Mouse (Mus musculus) right cerebral cortex, postnatal 25 days (tissue): ENCODE measurements around the gene Bahcc1.

Source experiments
- DNase-seq: peaks from one replicate; pipeline ENCODE4 v3.0.0; 2022

Gene Bahcc1

DNA sequence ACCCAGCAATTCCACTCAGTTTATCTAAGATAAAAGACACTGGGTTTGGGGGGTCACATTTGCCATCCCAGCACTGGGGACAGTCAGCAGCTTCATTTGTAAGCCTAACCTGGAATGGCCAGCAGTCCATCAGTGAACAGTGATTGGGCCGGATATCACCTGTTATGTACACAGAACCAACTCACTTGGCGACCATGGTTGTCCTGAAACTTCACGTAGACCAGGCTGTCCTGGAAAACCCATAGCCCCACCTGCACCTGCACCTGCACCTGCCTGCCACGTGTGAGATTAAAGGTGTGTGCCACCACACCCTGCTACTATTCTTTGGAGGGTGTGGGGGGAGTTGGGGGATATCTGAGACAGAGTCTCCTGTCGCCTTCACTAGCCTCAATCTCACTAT, 86.6 kb downstream of the Bahcc1 start:
- no peak for DNase-seq

DNA sequence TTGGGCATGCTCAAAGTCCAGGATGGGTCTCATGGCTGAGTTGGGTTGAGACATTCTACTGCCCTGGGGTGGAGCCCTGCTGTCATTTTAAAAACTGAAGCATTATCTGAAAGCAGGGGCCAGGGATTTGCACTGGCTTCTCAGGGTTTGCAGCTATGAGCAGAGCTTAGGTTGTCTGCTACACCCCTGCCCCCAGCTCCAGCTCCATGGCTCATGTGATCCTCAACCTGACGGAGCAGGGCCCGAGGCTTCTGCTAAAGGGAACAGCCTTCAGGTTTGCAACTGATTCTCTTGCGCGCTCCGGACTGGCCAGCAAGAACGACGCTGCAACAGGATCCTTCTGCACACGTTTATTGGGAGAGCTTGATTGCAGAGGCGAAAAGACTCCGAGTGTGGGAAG, 87.4 kb downstream of the Bahcc1 start:
- DNase-seq, result no peak

DNA sequence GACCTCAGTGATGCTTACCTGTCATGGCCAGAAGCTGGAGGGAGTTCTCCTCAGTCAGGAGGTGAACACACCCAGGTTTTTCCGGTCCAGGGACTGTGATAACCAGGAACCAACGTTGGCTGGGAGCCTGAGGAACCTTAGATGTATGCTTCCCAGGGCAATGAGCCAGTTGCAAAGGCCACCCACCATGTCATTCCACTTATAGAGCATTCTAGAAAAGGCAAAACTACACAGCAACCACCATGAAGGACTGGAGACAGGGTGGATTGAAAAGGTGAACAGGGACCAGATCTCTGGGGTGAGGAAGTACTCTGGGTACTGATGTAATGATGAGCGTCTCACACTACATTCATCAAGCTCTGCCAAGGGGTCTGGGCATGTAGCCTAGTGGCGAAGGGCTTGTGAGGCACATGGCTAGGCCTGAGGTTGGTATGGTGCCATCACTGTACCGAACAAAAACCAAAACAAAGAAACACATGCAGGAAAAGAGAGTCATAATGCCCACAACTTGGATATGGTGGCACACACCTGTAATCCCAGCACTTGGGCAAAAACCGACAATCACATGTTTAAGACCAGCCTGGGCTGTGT, 102.8 kb downstream of the Bahcc1 start:
- no peak for DNase-seq

DNA sequence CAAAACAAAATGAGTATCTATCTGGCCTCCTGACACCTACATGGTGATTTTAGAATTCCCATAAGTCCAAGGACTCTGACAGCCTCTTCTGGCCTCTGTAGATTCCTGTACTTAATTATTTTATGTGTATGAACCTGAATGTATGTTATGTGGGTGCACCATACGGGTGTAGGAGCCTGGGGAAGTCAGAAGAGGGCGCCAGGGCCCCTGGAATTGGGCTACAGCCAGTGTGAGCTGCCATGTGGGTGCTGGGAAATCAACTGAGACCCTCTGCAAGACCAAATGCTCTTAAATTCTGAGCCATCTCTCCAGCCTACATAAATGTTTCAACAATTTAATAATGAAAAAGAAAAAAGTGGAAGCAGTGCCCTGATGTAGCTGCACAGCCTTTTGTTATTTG, 104.7 kb downstream of the Bahcc1 start:
- DNase-seq, result no peak

DNA sequence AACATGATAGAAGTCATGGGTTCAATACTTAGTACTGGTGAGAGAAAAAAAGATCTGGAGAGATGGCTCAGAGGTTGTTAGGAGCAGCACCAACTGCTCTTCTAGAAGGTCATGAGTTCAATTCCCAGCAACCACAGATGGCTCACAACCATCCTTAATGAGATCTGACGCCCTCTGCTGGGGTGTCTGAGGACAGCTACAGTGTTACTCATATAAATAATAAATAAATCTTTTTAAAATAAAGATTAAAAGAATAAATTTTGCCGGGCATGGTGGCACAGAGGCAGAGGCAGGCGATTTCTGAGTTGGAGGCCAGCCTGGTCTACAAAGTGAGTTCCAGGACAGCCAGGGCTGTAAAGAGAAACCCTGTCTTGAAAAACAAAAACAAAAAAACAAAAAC, 106.0 kb downstream of the Bahcc1 start:
- DNase-seq, result no peak

DNA sequence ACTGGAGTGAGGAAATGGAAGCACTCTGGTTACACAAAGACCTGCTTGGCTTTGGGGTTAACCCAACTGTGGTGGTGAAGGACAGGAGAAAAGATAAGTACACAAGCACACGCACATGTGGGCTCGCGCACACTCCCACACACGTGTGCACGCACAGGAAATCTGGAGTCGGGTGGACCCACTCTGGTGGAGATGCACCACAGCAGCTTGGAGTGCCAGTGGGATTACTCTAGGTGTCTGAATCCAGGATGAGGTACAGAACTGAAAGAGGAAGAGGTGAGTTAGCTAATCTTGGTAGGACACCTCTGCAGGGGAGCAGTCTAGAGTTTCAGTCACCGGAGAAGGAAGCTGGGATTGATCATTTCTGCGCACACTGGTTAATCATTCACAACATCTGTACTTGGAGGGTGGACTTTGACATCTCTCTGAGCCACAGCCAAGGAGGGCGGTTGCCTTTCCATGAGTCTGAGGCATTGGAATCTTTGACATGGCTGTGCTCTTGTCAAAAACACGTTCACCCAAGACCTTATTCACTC, 107.3 kb downstream of the Bahcc1 start:
- DNase-seq, result no peak

DNA sequence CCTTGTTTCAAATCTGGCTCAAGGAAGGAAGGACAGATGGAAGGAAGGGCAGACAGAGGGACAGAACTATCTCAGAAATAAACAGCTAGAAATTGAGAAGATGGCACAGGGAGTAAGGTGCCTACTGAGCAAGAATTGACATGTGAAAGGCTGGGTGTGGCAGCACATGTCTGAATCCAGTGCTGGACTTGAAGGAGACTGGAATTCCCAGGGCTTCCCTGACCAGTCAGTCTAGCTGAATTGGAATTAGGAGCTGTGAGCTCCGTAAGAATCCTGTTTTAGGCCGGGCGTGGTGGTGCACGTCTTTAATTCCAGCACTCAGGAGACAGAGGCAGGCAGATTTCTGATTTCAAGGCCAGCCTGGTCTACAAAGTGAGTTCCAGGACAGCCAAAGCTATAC, 108.9 kb downstream of the Bahcc1 start:
- DNase-seq, result no peak
